Mouse (Mus musculus) spleen, adult 2 months (tissue): ENCODE data around the gene Armc12. TPM values are rescaled to one million over a fixed set of nuclear protein-coding genes. Genes with fewer than 3 reads are reported as not detected.

ENCODE experiments used
- DNase-seq, 2 experiments: peaks; one replicate each; pipeline versions ENCODE4 v3.0.0 to v3.0.0-alpha.2; 2012 to 2021; ENCODE audit warnings: low spot score in 2 of 2, low read depth in 1 of 2
- H3K27ac ChIP-seq: fragments of 200-500 bp; 2 replicates; pipeline ENCODE4 v1.5.1; 2012; ENCODE audit warnings: low read length, inconsistent platforms; ENCODE audit not compliant: insufficient read depth
- H3K27me3 ChIP-seq: fragments of 200-500 bp; 2 replicates; pipeline ENCODE4 v1.6.1; 2012; ENCODE audit warnings: mild to moderate bottlenecking, moderate library complexity, low read length, inconsistent platforms; ENCODE audit not compliant: control insufficient read depth, insufficient read depth
- H3K36me3 ChIP-seq: fragments of 200-500 bp; 2 replicates; pipeline ENCODE4 v1.6.1; 2012; ENCODE audit warnings: mild to moderate bottlenecking, low read length, inconsistent platforms; ENCODE audit not compliant: control insufficient read depth, insufficient read depth
- H3K4me1 ChIP-seq: fragments of 200-500 bp; 2 replicates; pipeline ENCODE4 v1.6.1; 2011; ENCODE audit warnings: inconsistent platforms; ENCODE audit not compliant: control insufficient read depth, insufficient read depth, insufficient read length
- H3K4me3 ChIP-seq: fragments of 200-500 bp; 2 replicates; pipeline ENCODE4 v1.5.1; 2011; ENCODE audit warnings: mild to moderate bottlenecking, inconsistent platforms; ENCODE audit not compliant: insufficient read depth, insufficient read length; ENCODE audit errors: extremely low read depth
- CTCF ChIP-seq: fragments of 200-500 bp; IDR thresholded peaks from 2 replicates; pipeline ENCODE4 v1.5.1; 2011; ENCODE audit warnings: mild to moderate bottlenecking, inconsistent platforms; ENCODE audit not compliant: insufficient read depth, insufficient read length, insufficient replicate concordance; ENCODE audit errors: extremely low read depth
- POLR2A ChIP-seq: fragments of 200-500 bp; IDR thresholded peaks from 2 replicates; pipeline ENCODE4 v1.6.1; 2011; ENCODE audit warnings: low read depth, low read length, inconsistent platforms
- WGBS: fragments of 180-500 bp; shearing (Covaris S2); methylation state at CpG from one replicate; pipeline ENCODE4 v1.1.7; 2018; 5-methylcytosine and 5-hydroxymethylcytosine counted together
- polyA plus RNA-seq: library from polyadenylated mRNA; depleted of rRNA; stranded (reverse); fragments of >200 nt; gene quantifications from 2 replicates; pipeline ENCODE4 v1.2.3, GENCODE M21; 2012

The Armc12 gene
- polyA plus RNA-seq, 1 experiment = 0.25 TPM

- peak within 1 kb of the TSS; percentile 91 for H3K27ac ChIP-seq
- TF ChIP-seq CTCF (no peak), POLR2A (no peak)
- WGBS = 29% methylated on average over 16 of the region's 16 CpGs
Observed at GRCm38 (mm10) chr17:28517441-28517955, 13.1 kb upstream of the Armc12 start, which contains the start of gene Fkbp5. Fkbp5 (minus strand) TSS chr17:28517527.

GRCm38 (mm10) chr17:28517956-28518614, 12.5 kb upstream of the Armc12 start:
- H3K4me1 ChIP-seq = peaks cover 53% of the 10 kb centered on the region
- 1% methylated on average over 46 of the region's 46 CpGs for WGBS
- no peaks in the 10 kb centered on the region for H3K27me3 ChIP-seq

More at GRCm38 (mm10) chr17:28517441-28517955, 13.1 kb upstream of the Armc12 start, which contains the start of gene Fkbp5:
- no peaks in the 10 kb centered on the region for H3K27me3 ChIP-seq
- H3K4me3 ChIP-seq = peak within 1 kb of the TSS; percentile 58
- peak in 1 of 2 experiments; percentile 36 for DNase-seq
- no peaks in the 10 kb centered on the region for H3K36me3 ChIP-seq
- H3K4me1 ChIP-seq = peaks cover 56% of the 10 kb centered on the region

GRCm38 (mm10) chr17:28518615-28519071, 12.0 kb upstream of the Armc12 start:
- H3K27ac ChIP-seq = peak overlapping the region; percentile 89
- no peak for TF ChIP-seq CTCF
- TF ChIP-seq POLR2A = no peak; the same call in 1 of the 2 replicates
- 6% methylated on average over 8 of the region's 8 CpGs for WGBS
- peak overlapping the region; percentile 58 for H3K4me3 ChIP-seq
- no peaks in the 10 kb centered on the region for H3K27me3 ChIP-seq
- no peaks in the 10 kb centered on the region for H3K36me3 ChIP-seq
- H3K4me1 ChIP-seq = peaks cover 49% of the 10 kb centered on the region
- peak in 1 of 2 experiments; percentile 26 for DNase-seq

More at GRCm38 (mm10) chr17:28517956-28518614, 12.5 kb upstream of the Armc12 start:
- peak in 1 of 2 experiments; percentile 76 for DNase-seq
- Histone ChIP-seq H3K4me3 (peak overlapping the region; percentile 58), H3K36me3 (no peaks in the 10 kb centered on the region), H3K27ac (peak overlapping the region; percentile 91)
- no peak for TF ChIP-seq CTCF
- TF ChIP-seq POLR2A = no peak; the same call in 1 of the 2 replicates

- Histone ChIP-seq H3K27ac (no peak overlapping the region), H3K27me3 (no peaks in the 10 kb centered on the region)
- DNase-seq = no peak
Observed at GRCm38 (mm10) chr17:28519827-28520226, 10.8 kb upstream of the Armc12 start.

GRCm38 (mm10) chr17:28520561-28520960, 10.0 kb upstream of the Armc12 start:
- Histone ChIP-seq H3K36me3 (no peaks in the 10 kb centered on the region), H3K4me3 (no peak overlapping the region), H3K27me3 (no peaks in the 10 kb centered on the region), H3K4me1 (peaks cover 49% of the 10 kb centered on the region), H3K27ac (no peak overlapping the region)
- TF ChIP-seq CTCF = no peak
- TF ChIP-seq POLR2A = no peak
- WGBS = 89% methylated on average over 4 of the region's 4 CpGs
- DNase-seq = no peak

More at GRCm38 (mm10) chr17:28519827-28520226, 10.8 kb upstream of the Armc12 start:
- Histone ChIP-seq H3K36me3 (no peaks in the 10 kb centered on the region), H3K4me1 (peaks cover 49% of the 10 kb centered on the region), H3K4me3 (no peak overlapping the region)
- TF ChIP-seq POLR2A (no peak), CTCF (peak; percentile 43; the same call in 1 of the 2 replicates)
- 77% methylated on average over 3 of the region's 3 CpGs for WGBS

- Histone ChIP-seq H3K36me3 (no peaks in the 10 kb centered on the region), H3K27ac (no peak overlapping the region), H3K4me3 (no peak overlapping the region), H3K4me1 (peaks cover 44% of the 10 kb centered on the region), H3K27me3 (no peaks in the 10 kb centered on the region)
- WGBS = 68% methylated on average over 5 of the region's 5 CpGs
- DNase-seq = no peak
- no peak for TF ChIP-seq POLR2A
- TF ChIP-seq CTCF = no peak
Observed at GRCm38 (mm10) chr17:28521071-28521726, 9.4 kb upstream of the Armc12 start.
